9 mouse cellular contexts compared by ENCODE assay signal in the genomic region with DNA sequence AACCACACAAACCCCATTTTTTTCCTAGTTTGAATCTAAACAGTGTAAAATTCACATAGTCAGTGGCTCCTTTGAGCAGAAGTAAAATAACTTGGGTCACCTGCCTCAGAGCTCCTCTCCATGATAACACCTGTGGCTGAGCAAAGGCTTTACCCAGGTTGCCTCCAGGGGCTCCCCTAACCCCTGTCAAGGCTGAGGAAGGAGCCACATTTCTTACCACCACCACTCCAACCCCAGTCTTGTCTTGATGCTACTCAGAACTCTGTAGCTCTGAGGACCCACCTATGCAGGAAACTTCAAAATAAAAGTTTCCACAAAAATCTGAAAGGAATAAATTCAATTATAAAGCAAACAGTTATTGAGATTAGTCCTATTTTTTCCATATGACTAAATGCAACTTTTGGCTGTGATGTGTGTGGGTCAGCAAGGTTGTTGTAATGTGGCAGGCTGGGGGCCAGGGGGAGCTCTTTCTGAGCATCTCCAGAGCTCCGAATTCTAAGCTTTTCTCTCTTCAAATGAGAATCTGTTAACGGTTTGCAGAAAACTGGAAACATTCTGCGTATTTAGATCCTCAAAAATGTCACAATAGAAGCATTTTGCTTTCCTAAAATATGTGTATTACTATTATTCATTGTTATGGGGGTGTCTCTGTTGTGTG.
DNase-seq lines count a peak whose midpoint lies in the region.
"Had no signal": no experiment of that assay in that cellular context is flagged by ENCODE, and none has a peak within 500 bp of the region (broad histone marks: within the 10 kb centered on the region; RNA-seq: fewer than 3 reads in every experiment).

No protein-coding gene starts in this region.

- no peaks in the 10 kb centered on the region for H3K27me3 ChIP-seq in splenic B cell, adult 2 months (ENCODE audit: control insufficient read depth, insufficient read depth, low read length, poor library complexity, severe bottlenecking)

- peak; percentile 25 for DNase-seq in adrenal gland, postnatal 14 days
- no peak for DNase-seq in adrenal gland, postnatal 4 days (ENCODE audit: low spot score in 2 of 2)
- DNase-seq in left cerebral cortex, postnatal 4 days: peak; percentile 6
- DNase-seq in left cerebral cortex, adult 8-10 months (ENCODE audit: low spot score in 2 of 2): no peak
- DNase-seq in R1 (ENCODE audit: low read depth, low spot score): peak; percentile 8
- DNase-seq in splenic B cell, adult 2 months (ENCODE audit: low read depth, low spot score): peak; percentile 43
- DNase-seq in testis, postnatal 10 days (ENCODE audit: low spot score): no peak
- DNase-seq in left cerebral cortex, postnatal 14 days (ENCODE audit: low spot score in 2 of 2): no peak
- DNase-seq: cerebellum, adult 8-10 months had no signal

- intact Hi-C loops in left cerebral cortex, postnatal 4 days (cut with DNase I): no loop called here
- intact Hi-C loops in left cerebral cortex, postnatal 14 days (cut with DNase I): no loop called here

- H3K36me3 ChIP-seq in splenic B cell, adult 2 months (ENCODE audit: control insufficient read depth, insufficient read depth, low read length, poor library complexity, severe bottlenecking): no peaks in the 10 kb centered on the region

Comparison
In these comparisons a context has a peak if more than half of its experiments do, and no peak if none do; other contexts are left out.
1. DNase-seq: peak in adrenal gland, postnatal 14 days (single experiment), left cerebral cortex, postnatal 4 days (single experiment), R1 (single experiment) and splenic B cell, adult 2 months (single experiment); none in adrenal gland, postnatal 4 days (0 of 2), left cerebral cortex, adult 8-10 months (0 of 2), testis, postnatal 10 days (single experiment) and left cerebral cortex, postnatal 14 days (0 of 2).